8 mouse cellular contexts compared by ENCODE assay signal in genomic region chr10:7779751-7780237, GRCm38 (mm10). TPM values are rescaled to one million over a fixed set of nuclear protein-coding genes. Genes with fewer than 3 reads are reported as not detected.
DNase-seq lines count a peak whose midpoint lies in the region; ATAC-seq and TF ChIP-seq lines count a peak whose summit lies in the region.

No protein-coding gene starts in this region.

- no peak for TF ChIP-seq CTCF in CH12.LX (conservative IDR thresholded peaks at IDR 0.05 in 1 of 2, IDR thresholded peaks at IDR 0.05 in 1 of 2; ENCODE audit: low read depth in 2 of 2, low read length in 2 of 2)

- no peak for TF ChIP-seq POLR2A in CH12.LX (IDR thresholded peaks at IDR 0.05; ENCODE audit: low read depth, low read length)

- peak overlapping the region; percentile 67 for H3K4me2 ChIP-seq in CH12.LX (ENCODE audit: insufficient read depth, low read depth, poor library complexity, severe bottlenecking)
- peak overlapping the region; percentile 73 for H3K4me2 ChIP-seq in forebrain, embryonic 12.5 days
- peak overlapping the region; percentile 92 for H3K4me2 ChIP-seq in liver, embryonic 15.5 days

- no peaks in the 10 kb centered on the region for H3K9me3 ChIP-seq in erythroblast, embryonic 14.5 days (ENCODE audit: control insufficient read depth, low read length)
- H3K9me3 ChIP-seq in CH12.LX (replicated peaks; ENCODE audit: low read length) = no peaks in the 10 kb centered on the region
- H3K9me3 ChIP-seq in forebrain, embryonic 12.5 days = no peaks in the 10 kb centered on the region
- H3K9me3 ChIP-seq in liver, embryonic 15.5 days (replicated peaks) = no peaks in the 10 kb centered on the region

- no peaks in the 10 kb centered on the region for H3K27me3 ChIP-seq in erythroblast, embryonic 14.5 days (ENCODE audit: control insufficient read depth)
- no peaks in the 10 kb centered on the region for H3K27me3 ChIP-seq in CH12.LX (replicated peaks)
- H3K27me3 ChIP-seq in forebrain, embryonic 12.5 days = no peaks in the 10 kb centered on the region
- no peaks in the 10 kb centered on the region for H3K27me3 ChIP-seq in liver, embryonic 15.5 days

- H3K36me3 ChIP-seq in erythroblast, embryonic 14.5 days (ENCODE audit: control insufficient read depth) = peaks cover 36% of the 10 kb centered on the region
- peaks cover 9 to 38% of the 10 kb centered on the region in 2 experiments for H3K36me3 ChIP-seq in CH12.LX (replicated peaks in 1 of 2; ENCODE audit: control insufficient read depth in 1 of 2, insufficient read depth in 1 of 2, low read length in 1 of 2)
- peaks cover 24% of the 10 kb centered on the region; the same call in 1 of the 2 replicates for H3K36me3 ChIP-seq in forebrain, embryonic 12.5 days (replicated peaks)
- H3K36me3 ChIP-seq in liver, embryonic 15.5 days (replicated peaks) = peaks cover 17% of the 10 kb centered on the region

- no peak for TF ChIP-seq RAD21 in CH12.LX (IDR thresholded peaks at IDR 0.05; ENCODE audit: low read depth, low read length)

- H3K79me2 ChIP-seq in CH12.LX (replicated peaks; ENCODE audit: control insufficient read depth, extremely low read depth, insufficient read depth, poor library complexity, severe bottlenecking) = no peaks in the 10 kb centered on the region

- H3K4me3 ChIP-seq in erythroblast, embryonic 14.5 days (replicated peaks) = peak overlapping the region; percentile 97
- H3K4me3 ChIP-seq in CH12.LX (replicated peaks in 1 of 3; ENCODE audit: low read depth in 2 of 3, low read length in 2 of 3, poor library complexity in 1 of 3) = peak overlapping the region; percentile 88 to 98 (median 90)
- peak overlapping the region; percentile 92 for H3K4me3 ChIP-seq in forebrain, embryonic 12.5 days (replicated peaks)
- peak overlapping the region; percentile 99 for H3K4me3 ChIP-seq in liver, embryonic 15.5 days (replicated peaks)

- peak overlapping the region; percentile 79 for H3K9ac ChIP-seq in CH12.LX (ENCODE audit: insufficient read depth, low read depth)
- H3K9ac ChIP-seq in forebrain, embryonic 12.5 days = peak overlapping the region; percentile 89
- peak overlapping the region; percentile 92 for H3K9ac ChIP-seq in liver, embryonic 15.5 days

- dilution Hi-C loops in CH12.LX (cut with MboI; ENCODE audit: extremely low pct_ligation_motif_present, extremely low pct_unique_long_range_greater_than_20kb, low sequenced_read_pairs) = no loop called here

- in situ Hi-C loops in CH12.LX (cut with MboI; ENCODE audit: low pct_ligation_motif_present, low pct_unique_long_range_greater_than_20kb, low sequenced_read_pairs) = loop anchor here (25.0 kb wide), 1 partner anchor 442 kb away; no protein-coding TSS in a partner anchor

- DNase-seq in CH12.LX (ENCODE audit: extremely low read depth) = peak; percentile 34
- no peak for DNase-seq in T-cell, adult 2 months (ENCODE audit: low spot score)
- DNase-seq in layer of hippocampus, adult 18-20 months (ENCODE audit: low spot score in 2 of 2) = no peak
- no peak for DNase-seq in c-Kit-positive CD71-positive TER-119-positive erythroid progenitor cells, embryonic 14.5 days (ENCODE audit: low spot score)

- no peak overlapping the region for H3K27ac ChIP-seq in CH12.LX (ENCODE audit: insufficient read depth, low read depth)
- H3K27ac ChIP-seq in forebrain, embryonic 12.5 days = no peak overlapping the region
- peak overlapping the region; percentile 79; the same call in 1 of the 2 replicates for H3K27ac ChIP-seq in liver, embryonic 15.5 days (replicated peaks)

- 0 out of 2 replicates have a peak, but pooled peaks have one; percentile 20 for TF ChIP-seq EP300 in CH12.LX (IDR thresholded peaks at IDR 0.05; ENCODE audit: low read length)

- no peak for ATAC-seq in erythroblast, adult 5-6 weeks (replicated peaks; ENCODE audit: low FRiP score, poor library complexity, severe bottlenecking)
- ATAC-seq in forebrain, embryonic 12.5 days (ENCODE audit: low FRiP score) = no peak
- ATAC-seq in liver, embryonic 15.5 days (ENCODE audit: insufficient read depth) = no peak

- 28% methylated on average over 6 of the region's 7 CpGs for WGBS in forebrain, embryonic 12.5 days
- 23% methylated on average over 7 of the region's 7 CpGs for WGBS in liver, embryonic 15.5 days (ENCODE audit: insufficient replicate concordance)

- peaks cover 42% of the 10 kb centered on the region for H3K4me1 ChIP-seq in erythroblast, embryonic 14.5 days (ENCODE audit: control insufficient read depth)
- H3K4me1 ChIP-seq in CH12.LX (ENCODE audit: control insufficient read depth in 1 of 2, insufficient read depth in 2 of 2) = peaks cover 0 to 12% of the 10 kb centered on the region in 2 experiments; a peak in 2 of 4 replicates
- H3K4me1 ChIP-seq in forebrain, embryonic 12.5 days = peaks cover 9% of the 10 kb centered on the region
- H3K4me1 ChIP-seq in liver, embryonic 15.5 days (replicated peaks) = peaks cover 18% of the 10 kb centered on the region

TF ChIP-seq in CH12.LX, 34 proteins besides CTCF, POLR2A, EP300 and RAD21:
- TF ChIP-seq SIN3A (IDR thresholded peaks at IDR 0.05; ENCODE audit: low read length) = 0 out of 2 replicates have a peak, but pooled peaks have one; percentile 3
- TF ChIP-seq SMC3 (IDR thresholded peaks at IDR 0.05; ENCODE audit: low read depth, low read length) = no peak
- no peak for TF ChIP-seq TBP (conservative IDR thresholded peaks at IDR 0.05; ENCODE audit: low read depth, low read length)
- TF ChIP-seq NELFE (IDR thresholded peaks at IDR 0.05; ENCODE audit: low read depth, low read length) = no peak

RNA-seq across cellular contexts. Expression of gene Ginm1, which starts 12.8 kb away (rescaled TPM):
- polyA plus RNA-seq in erythroblast, embryonic 14.5 days (2012) = 1.3 and 1.4 TPM in 2 replicates
- 20.3 and 31.5 TPM in 2 replicates for total RNA-seq in erythroblast, adult 5-6 weeks (2015; ENCODE audit: low replicate concordance)
- total RNA-seq in erythroblast, adult 5-6 weeks (2017; ENCODE audit: low replicate concordance) = 17.4 and 32.7 TPM in 2 replicates
- total RNA-seq in CH12.LX (2012; rRNA removed) (11.7 and 12.7 TPM in 2 replicates), CH12.LX (2014; rRNA removed) (33.9 and 38.2 TPM in 2 replicates)
- 22.5 and 27.3 TPM in 2 replicates for polyA plus RNA-seq in CH12.LX (2012; ENCODE audit: insufficient read length, low read depth)
- 53.4 and 55.6 TPM in 2 replicates for polyA plus RNA-seq in forebrain, embryonic 12.5 days (2016; fragmentation: Nextera tagmentation; extraction: Ambion mirVana)
- 25.5 and 29.0 TPM in 2 replicates for polyA plus RNA-seq in liver, embryonic 15.5 days (2015; fragmentation: Nextera tagmentation; extraction: Ambion mirVana)
- total RNA-seq in layer of hippocampus, adult 18-20 months (2021) = 10 to 100 TPM; 18.2 to 18.6 TPM

RNA-seq across cellular contexts. Expression of gene Ppil4, which starts 12.9 kb away (rescaled TPM):
- polyA plus RNA-seq in erythroblast, embryonic 14.5 days (2012) = 0.38 and 0.91 TPM in 2 replicates
- 46.3 and 50.2 TPM in 2 replicates for total RNA-seq in erythroblast, adult 5-6 weeks (2015; ENCODE audit: low replicate concordance)
- 123 and 138 TPM in 2 replicates for total RNA-seq in erythroblast, adult 5-6 weeks (2017; ENCODE audit: low replicate concordance)
- total RNA-seq in CH12.LX (2012; rRNA removed) (26.4 and 30.9 TPM in 2 replicates), CH12.LX (2014; rRNA removed) (41.5 and 51.1 TPM in 2 replicates)
- 43.6 and 45.9 TPM in 2 replicates for polyA plus RNA-seq in CH12.LX (2012; ENCODE audit: insufficient read length, low read depth)
- 52.4 and 55.1 TPM in 2 replicates for polyA plus RNA-seq in forebrain, embryonic 12.5 days (2016; fragmentation: Nextera tagmentation; extraction: Ambion mirVana)
- polyA plus RNA-seq in liver, embryonic 15.5 days (2015; fragmentation: Nextera tagmentation; extraction: Ambion mirVana) = 20.3 and 21.9 TPM in 2 replicates
- 10 to 100 TPM; 34.6 to 37.2 TPM for total RNA-seq in layer of hippocampus, adult 18-20 months (2021)

RNA-seq across cellular contexts. Expression of gene Zc3h12d, which starts 52.5 kb away (rescaled TPM):
- not detected in 2 replicates for polyA plus RNA-seq in erythroblast, embryonic 14.5 days (2012)
- 1.5 TPM in 1 of 2 replicates, not detected in the other for total RNA-seq in erythroblast, adult 5-6 weeks (2015; ENCODE audit: low replicate concordance)
- 0.42 and 1.0 TPM in 2 replicates for total RNA-seq in erythroblast, adult 5-6 weeks (2017; ENCODE audit: low replicate concordance)
- 13.4 and 16.3 TPM in 2 replicates for total RNA-seq in CH12.LX (2012; rRNA removed)
- 10.7 and 11.8 TPM in 2 replicates for total RNA-seq in CH12.LX (2014; rRNA removed)
- polyA plus RNA-seq in CH12.LX (2012; ENCODE audit: insufficient read length, low read depth) = 22.5 and 28.0 TPM in 2 replicates
- polyA plus RNA-seq in forebrain, embryonic 12.5 days (2016; fragmentation: Nextera tagmentation; extraction: Ambion mirVana) = 0.05 TPM in 1 of 2 replicates, not detected in the other
- 0.58 and 0.88 TPM in 2 replicates for polyA plus RNA-seq in liver, embryonic 15.5 days (2015; fragmentation: Nextera tagmentation; extraction: Ambion mirVana)
- under 1 TPM in 1 of 2 experiments, not detected in 1; 0.07 TPM for total RNA-seq in layer of hippocampus, adult 18-20 months (2021)

RNA-seq across cellular contexts. Expression of gene Katna1, which starts 54.0 kb away (rescaled TPM):
- polyA plus RNA-seq in erythroblast, embryonic 14.5 days (2012) = 0.19 and 0.23 TPM in 2 replicates
- 39.1 and 45.5 TPM in 2 replicates for total RNA-seq in erythroblast, adult 5-6 weeks (2015; ENCODE audit: low replicate concordance)
- 29.6 and 32.5 TPM in 2 replicates for total RNA-seq in erythroblast, adult 5-6 weeks (2017; ENCODE audit: low replicate concordance)
- total RNA-seq in CH12.LX (2012; rRNA removed) (36.2 and 37.3 TPM in 2 replicates), CH12.LX (2014; rRNA removed) (58.5 and 64.2 TPM in 2 replicates)
- 45.6 and 47.4 TPM in 2 replicates for polyA plus RNA-seq in CH12.LX (2012; ENCODE audit: insufficient read length, low read depth)
- 59.1 and 59.8 TPM in 2 replicates for polyA plus RNA-seq in forebrain, embryonic 12.5 days (2016; fragmentation: Nextera tagmentation; extraction: Ambion mirVana)
- polyA plus RNA-seq in liver, embryonic 15.5 days (2015; fragmentation: Nextera tagmentation; extraction: Ambion mirVana) = 28.6 and 29.6 TPM in 2 replicates
- 10 to 100 TPM; 16.0 to 18.7 TPM for total RNA-seq in layer of hippocampus, adult 18-20 months (2021)

Comparison
In these comparisons a context has a peak if more than half of its experiments do, and no peak if none do; other contexts are left out.
1. RNA of gene Ppil4, which starts 12.9 kb away (polyA plus RNA-seq): 52.4 to 55.1 TPM in forebrain, embryonic 12.5 days, 43.6 to 45.9 TPM in CH12.LX and 20.3 to 21.9 TPM in liver, embryonic 15.5 days; 0.38 to 0.91 TPM in erythroblast, embryonic 14.5 days; every median in the first group is over 10 times any median in the second.
2. RNA of gene Zc3h12d, which starts 52.5 kb away (polyA plus RNA-seq): 22.5 to 28.0 TPM in CH12.LX; 0.58 to 0.88 TPM in liver, embryonic 15.5 days, 0.05 TPM in forebrain, embryonic 12.5 days and not detected in erythroblast, embryonic 14.5 days; every median in the first group is over 10 times any median in the second.
3. Peak in every context shown above with its lines, with median percentiles within 50 percentile points of each other: H3K4me3 ChIP-seq, H3K4me2 ChIP-seq and H3K9ac ChIP-seq.